Mouse (Mus musculus) liver, adult (tissue): ENCODE measurements at regions not wholly inside any gene's neighbourhood (a gene's known extent, or its start where the extent isn't known, plus 50 kb on each side); places are given as distances from the start of the nearest gene placed in this dataset.
A peak's percentile ranks its signal among the peaks of the same experiment; 100 is the strongest.

Experiments
- GATA4 ChIP-seq: IDR thresholded peaks from 2 replicates; pipeline ENCODE4 v1.6.1; 2014; ENCODE audit warnings: mild to moderate bottlenecking, low read length; ENCODE audit not compliant: insufficient replicate concordance

DNA sequence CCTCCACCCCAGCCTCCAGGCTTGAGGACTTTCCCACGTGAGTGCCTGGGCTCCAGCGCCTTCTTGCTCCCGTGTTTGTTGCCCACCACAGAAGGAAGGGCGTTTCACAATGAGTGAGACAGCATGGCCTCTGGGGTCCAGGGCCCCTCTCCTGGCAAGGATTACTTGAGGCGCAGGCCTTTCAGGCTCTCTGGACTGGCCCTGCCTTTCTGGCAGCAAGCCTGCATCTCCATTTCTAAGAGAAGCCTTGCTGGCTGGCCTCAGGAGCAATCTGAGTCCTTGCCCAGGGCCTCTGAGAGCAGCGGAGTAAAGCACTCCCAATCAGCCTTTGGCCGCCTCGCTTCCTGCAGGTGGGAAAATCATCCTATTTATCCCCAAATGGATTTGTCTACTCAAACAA is 145.6 kb downstream of the Pja1 start:
- no peak for TF ChIP-seq GATA4

DNA sequence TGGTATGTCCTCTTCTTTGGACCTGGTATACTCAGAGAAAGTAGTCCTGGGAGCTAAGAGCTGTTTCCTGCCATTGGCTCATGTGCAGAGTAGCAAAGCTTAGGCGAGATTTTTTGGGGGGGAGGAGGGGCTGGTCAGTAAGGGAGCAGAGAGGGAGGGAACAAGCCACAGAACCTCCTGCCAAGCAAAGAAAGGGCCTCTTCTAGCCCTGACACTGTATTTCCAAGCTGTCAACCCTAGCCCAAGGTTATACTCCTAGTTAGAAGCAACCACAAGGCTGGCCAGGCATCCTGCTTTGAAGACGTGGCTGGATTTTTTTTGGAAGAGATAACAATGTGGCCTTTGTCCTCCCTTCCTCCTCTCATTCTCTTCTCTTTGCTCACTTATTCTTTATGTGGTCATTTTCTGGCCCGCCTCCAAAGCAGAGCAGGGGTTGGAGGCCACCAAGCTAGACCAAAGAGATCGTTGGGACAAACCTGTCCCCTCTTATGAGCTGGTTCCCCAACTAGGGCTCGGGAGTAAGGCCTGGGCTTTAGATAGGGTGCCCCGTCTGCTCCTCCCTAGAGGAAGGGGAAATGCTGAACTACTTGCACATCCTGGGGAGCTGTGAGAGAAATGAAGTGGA is 146.4 kb downstream of the Pja1 start:
- no peak for TF ChIP-seq GATA4

DNA sequence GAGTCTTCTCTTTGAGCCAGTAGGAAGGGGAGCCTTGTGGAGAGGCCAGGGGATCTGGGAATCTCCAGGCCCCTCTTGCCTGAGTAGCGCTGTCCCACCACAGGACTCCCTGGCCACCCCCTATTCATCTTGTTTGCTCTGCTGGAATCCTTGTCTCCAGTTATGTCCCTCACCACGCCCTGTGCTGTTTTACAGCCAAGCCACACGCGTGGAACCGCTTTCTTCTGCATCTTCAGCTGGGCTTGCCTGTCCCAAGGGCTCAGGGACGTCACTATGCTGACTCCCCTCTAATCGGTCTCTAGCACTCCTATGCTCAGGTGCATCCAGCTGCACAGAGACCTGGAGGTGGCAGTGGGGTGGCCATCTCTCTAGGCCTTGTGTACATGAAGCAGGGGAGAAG is 151.3 kb downstream of the Pja1 start:
- TF ChIP-seq GATA4 = no peak

DNA sequence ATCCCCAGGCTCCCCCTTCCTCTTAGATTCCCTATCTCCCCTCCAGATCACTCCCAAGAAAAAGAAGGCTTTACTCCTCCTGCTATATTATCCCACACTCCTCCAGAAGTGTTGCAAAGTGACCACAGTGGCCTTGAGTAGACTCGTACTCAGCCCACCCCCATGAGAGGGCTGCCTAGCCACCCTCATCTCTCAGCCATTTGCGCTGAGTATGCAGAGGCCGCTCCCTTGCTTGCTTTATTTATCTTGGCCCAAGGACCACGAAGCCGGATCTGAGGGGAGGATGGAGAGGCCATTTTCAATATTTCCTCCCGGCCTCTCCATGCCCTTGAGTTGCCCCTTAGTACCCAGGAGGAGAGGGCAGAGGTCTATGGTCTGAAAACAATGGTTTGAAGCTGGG is 151.9 kb downstream of the Pja1 start:
- no peak for TF ChIP-seq GATA4

DNA sequence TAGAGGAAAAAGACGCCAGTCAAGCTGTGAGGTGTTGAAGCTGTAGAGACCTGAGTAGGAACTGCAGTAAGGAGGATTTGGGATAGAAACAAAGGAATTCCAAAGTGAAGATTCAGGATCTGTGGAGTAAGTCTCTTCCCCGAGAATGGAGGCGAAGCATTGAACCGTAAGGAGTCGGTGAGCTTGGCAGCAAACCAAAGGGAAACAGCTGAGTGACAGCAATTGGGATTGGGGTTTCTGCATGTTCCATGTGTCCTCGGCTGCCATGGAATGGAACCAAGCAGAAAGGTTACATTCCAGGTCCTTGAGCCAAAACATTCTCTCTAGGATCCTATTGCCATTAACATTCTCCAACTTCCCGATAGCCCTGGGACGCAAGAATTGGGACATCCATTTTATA is 152.9 kb downstream of the Pja1 start:
- no peak for TF ChIP-seq GATA4

DNA sequence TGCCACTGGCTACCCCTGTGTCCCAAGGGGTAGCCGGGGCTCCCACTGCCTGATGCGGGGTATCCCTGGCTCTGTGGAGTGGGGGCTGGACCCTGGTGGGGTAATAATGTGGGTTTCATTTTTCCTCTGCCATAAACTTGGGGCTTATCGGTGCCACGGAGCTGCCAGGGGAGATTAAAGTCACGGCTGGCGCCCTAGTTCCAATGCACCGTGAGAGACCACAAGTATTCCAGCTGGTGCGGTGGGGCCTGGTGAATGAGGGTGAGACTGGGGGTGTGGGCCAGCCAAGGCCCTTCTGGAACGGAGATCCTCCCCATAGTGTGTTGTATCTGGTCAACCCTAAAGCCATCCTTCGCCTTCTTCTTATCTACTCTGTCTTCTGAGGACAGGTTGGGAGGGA is 153.3 kb downstream of the Pja1 start:
- no peak for TF ChIP-seq GATA4

DNA sequence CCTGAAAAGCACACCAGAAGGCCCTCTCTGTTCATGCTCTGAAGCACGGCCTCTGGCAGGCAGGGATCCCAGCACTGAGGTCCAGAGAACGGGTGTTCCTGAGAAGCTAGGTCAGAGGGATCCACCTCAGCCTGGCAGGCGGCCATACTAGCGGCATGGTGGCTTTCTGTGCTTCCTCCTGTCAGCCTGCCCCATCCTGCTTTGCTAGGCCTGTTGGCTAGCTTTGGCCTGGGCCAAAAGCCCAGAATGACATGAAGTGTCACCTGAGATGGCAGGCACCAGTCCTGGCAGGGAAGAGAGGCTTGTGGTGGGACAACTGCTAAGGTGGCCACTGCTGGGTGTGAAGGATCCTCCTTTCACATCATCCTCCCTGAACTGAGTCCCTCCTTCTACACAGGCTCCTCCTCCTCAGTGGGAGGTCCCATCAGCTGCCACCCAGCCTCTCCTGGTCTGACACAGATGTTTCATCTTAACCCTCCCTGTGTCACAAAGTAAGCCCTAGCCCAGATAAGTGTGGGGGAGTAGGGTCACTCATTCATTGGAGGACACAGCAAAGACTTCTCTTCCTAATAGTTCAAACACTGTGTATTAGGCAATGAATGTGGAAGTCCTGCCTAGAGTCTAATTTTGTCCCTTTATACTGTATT is 154.5 kb downstream of the Pja1 start:
- TF ChIP-seq GATA4 = no peak

DNA sequence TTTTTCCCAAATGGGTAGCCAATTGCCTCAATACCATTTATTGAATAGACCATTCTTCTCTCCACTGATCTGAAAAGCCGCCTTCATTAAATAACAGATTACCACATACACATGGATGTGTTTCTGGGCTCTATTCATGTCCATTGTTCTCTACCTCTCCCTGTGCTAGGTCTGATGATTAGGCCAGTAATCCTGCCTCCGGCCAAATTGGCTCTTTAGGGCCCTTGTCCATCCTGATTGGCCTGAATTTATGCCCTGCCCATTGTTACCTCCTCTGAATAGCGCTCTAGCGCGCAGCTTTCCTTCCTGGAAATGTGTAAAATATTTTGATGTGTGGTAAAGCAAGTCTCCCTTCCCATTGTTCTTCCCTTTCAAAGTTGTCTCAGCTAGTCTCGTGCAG is 163.2 kb downstream of the Efnb1 start:
- TF ChIP-seq GATA4 = no peak

DNA sequence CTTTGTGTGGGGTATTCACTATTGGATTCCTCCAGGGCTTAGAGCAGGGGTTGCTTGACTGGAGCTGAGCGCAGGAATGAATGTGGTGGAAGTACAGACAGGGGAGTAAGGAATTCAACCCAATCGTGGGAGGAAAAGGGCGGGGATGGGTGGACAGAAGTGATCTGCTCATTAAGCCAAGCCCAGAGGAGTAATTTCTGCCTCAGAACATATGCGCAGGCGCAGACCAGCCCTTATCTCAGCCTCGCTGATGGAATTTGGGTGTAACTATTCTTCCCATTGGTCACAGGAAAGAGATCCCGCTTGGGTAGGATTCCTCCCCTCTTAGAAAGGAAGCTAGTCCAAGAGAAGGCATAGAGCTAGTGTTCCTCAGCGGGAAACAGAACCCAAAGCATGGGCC is 158.8 kb downstream of the Efnb1 start:
- peak; percentile 23; the same call in 1 of the 2 replicates for TF ChIP-seq GATA4

DNA sequence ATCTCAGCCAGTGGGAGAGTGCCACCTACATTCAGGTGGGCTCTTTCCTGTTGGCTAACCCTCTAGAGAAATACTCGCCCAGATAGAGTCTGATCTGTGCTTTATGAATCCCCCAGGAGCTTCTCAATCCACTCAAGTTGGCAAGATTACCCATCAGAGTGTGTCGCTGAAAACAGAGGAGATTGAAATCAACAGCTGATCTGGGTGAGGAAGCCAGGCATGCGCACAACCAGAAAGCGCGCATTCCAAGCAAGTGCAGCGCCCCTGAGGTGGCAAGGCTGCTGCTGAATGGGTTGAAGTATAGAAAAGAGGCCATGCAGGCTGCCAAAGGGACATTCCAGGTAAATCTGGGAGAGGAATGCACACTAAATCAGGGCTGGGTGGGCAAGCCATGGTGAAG is 158.0 kb downstream of the Efnb1 start:
- no peak for TF ChIP-seq GATA4

DNA sequence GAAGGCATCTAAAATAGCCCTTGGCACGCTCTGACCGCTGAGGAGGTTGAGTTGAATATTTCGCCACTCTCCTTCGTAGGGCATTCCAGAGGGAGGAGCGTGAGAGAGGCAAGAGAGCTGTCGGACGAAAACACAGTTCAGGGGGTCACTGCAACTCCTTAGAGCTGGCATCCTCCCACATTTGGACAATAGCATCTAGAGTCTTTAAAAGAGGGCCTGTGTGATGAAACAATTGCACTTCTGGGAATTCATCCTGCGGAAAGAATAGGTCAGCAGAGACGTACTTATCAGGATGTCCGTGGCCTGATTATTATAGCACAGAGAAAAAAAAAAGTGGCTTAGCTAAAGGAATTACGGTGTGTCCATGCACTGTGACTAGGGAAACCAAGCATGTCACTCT is 156.8 kb downstream of the Efnb1 start:
- TF ChIP-seq GATA4 = peak; percentile 73; the same call in 1 of the 2 replicates

DNA sequence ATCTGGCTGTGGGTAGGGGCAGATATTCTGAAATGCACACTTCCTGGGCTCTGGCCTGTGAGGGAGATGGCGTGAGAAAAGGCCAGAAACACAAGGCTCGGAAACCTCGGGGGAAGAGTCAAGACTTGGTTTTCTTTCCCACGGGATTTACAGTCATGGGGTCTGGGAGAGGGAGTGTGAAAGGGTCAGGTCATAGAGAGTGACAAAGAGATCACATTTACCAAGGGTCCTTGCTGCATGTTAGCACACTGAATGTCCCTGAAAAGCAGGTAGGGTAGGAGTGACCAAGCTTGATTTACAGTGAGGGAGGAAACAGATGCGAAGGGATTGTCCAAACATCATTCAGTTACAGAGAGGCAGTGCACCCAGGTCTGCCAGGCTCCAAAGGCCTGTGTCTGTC is 156.0 kb downstream of the Efnb1 start:
- TF ChIP-seq GATA4 = 0 out of 2 replicates have a peak, but pooled peaks have one; percentile 42

DNA sequence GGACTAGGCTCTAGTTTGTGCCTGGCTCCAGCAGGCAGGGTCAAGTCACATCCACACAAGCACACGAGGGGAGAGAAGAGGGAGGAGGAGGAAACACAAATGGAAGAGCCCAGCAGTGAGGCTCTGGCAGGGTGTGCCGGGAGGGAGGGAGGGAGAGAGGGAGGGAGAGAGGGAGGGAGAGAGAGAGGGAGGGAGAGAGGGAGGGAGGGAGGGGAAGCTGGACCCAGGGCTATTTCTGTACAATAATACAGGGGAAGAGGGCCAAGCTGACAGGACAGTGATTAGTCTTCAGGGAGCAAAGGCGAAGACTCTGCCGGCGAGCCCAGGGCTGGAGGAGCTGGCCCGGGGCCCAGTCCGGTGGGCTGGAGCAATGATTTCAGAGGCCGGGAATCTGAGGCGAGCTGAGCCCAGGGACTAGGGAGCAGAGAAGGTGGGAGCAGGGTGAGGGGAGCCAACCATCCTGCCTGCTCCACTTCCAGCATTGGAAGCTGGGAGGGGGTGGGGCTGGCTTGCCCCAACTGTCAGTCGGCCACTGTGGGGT is 155.6 kb downstream of the Efnb1 start:
- no peak for TF ChIP-seq GATA4

DNA sequence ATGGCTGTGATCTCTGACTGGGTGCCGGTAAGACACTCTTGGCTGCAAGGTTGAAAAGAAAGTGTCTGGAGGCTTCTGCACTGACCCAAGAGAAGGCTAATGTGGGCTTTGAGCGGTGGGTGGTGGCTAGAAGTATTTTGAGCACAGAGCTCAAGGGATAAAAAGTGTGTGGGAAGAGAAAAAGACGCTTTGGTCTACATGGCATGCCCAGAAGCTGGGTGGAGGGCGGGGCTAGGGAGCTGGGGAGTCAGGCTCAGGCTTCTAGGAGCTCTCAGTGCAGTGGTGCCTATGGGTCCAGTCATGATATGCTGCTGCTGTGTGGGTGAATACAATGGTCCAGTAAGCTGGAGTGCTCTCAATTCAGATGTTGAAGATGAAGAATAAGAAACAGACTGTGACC is 152.1 kb downstream of the Efnb1 start:
- no peak for TF ChIP-seq GATA4

DNA sequence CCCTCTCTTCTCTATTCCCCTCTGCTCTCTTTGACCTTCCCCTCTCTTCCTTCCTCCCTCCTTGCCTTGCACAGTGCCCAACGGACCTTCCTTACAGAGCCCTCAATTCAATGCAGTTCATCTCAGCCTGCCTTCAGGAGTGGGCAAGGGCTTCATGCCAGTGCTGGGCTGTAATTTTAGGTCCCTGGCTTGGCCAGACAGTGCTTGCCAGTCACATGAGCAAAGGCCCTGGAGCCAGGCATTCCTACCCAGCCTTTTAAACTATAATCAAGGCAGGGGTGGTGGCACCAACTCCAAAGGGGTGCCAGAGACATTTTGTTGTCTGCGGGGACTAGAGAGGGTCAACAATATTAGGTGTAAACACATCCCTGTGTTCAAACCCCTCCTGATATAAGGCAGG is 150.9 kb downstream of the Efnb1 start:
- no peak for TF ChIP-seq GATA4

DNA sequence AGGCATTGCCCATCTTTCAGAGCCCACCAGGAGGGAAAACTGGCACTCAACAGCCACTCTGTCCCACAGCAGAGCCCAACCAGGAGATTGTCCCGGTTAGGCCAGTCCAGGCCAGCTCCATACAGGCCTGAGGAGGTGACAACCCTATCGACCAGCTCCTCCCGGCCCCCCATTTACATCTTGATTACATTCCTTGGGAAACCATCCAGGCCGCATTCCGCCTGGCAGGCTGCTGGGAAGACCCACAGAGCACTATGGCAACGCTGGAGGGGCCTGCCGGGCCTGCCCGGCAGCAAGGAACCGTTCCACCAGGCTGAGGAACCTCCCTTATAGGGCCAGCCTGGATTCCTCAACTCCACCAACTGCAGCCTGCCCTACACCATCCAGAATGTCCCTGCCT is 149.7 kb downstream of the Efnb1 start:
- no peak for TF ChIP-seq GATA4

DNA sequence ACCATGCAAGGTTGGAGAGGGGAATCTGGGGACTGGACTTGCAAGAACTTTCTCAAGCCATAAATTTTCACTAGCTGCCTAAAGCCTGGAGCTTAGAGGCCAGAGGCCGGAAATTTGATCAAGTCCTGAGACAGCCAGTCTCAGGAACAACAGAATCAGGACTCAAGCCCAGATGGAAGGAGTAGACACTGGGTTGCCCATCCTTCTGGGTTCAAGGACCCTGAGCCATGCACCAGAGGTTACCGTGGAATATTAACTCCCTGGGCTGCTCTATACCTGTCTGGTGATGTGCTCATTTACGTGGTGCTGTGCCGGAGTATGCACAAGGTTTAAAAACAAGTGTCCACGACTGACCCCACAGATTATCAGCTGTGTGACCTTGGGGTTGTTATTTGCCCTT is 145.1 kb downstream of the Efnb1 start:
- no peak for TF ChIP-seq GATA4

DNA sequence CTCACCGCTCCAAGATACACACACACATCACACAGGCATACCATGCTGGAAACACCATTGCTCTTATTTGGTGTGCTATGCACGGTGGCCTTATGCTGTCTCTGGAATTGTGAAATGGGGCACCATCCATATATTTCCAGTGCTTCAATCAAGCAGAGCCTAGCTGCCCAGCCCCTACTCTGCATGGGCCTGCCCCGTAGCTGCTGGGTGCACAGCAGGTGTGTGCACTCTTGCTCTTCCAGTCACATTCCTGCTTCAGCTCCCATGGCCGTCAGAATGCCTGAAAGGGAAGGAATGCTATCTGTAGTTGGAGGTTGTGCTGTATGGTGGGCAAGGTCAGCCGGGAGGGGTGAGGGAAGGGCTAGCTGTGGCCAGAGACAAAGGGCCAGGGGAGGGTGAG is 144.6 kb downstream of the Efnb1 start:
- TF ChIP-seq GATA4 = no peak

DNA sequence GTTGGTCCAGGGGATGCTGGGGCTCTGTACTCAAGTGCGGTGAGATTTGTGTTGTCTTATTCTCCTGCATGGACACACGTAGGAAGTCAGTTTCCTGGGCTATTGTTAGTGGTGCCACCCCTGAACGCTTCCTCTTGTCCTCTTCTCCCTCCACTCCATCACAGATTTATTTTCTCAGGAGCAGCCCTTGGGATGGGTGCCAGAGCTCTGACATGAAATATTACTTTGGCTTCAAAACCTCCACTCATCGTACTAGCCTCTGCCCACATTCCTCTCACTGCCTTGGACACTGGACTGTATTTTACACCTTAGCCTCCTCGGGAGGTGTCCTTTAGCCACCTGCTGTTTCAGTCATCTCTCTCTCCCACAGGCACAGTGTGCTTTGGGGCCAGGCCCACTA is 139.6 kb downstream of the Efnb1 start:
- TF ChIP-seq GATA4 = no peak
